Mouse (Mus musculus): ENCODE data around the gene Lipc. TPM values are rescaled to one million over a fixed set of nuclear protein-coding genes. Genes with fewer than 3 reads are reported as not detected.

Lipc gene
- polyA plus RNA-seq, 1 experiment, result 1.2 TPM

DNA sequence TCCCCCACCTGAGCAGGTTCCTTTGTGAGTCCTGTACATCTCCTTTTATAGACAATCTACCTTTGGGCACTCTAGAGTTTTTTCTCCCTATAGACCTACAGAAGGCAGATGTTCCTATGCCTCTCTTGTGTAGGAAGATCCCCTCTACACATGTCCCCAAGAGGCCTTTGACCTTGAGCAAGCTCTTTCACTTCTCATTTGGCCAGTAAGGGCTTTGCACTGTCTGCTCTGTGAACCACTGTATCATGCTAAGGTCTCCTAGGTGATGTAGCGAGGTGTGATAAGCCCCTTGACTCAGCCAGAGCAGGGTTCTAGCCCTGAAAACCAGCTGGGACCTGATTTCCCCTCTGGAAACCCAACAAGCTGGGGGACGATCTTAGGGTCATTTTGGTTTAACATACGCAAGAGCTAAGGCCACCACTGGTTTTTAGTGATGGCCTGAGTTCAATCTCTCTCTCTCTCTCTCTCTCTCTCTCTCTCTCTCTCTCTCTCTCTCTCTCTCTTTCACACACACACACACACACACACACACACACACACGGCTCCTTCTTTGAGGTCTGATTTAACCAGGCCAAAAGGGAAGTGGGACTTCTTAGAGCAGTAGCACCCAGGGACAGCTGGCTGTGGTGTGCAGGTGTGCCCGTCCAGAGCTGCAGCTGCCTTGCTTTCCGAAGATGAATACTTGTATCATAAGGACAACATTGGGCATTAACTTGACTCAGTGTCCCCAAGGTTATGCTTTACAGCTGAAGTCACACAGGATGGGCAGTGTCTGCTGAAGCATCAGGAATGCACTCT lies 118.7 kb downstream of the Lipc start:
- no peak for DNase-seq (ENCODE audit: low read depth, low spot score)
- 63% methylated on average over 6 of the region's 6 CpGs for WGBS

DNA sequence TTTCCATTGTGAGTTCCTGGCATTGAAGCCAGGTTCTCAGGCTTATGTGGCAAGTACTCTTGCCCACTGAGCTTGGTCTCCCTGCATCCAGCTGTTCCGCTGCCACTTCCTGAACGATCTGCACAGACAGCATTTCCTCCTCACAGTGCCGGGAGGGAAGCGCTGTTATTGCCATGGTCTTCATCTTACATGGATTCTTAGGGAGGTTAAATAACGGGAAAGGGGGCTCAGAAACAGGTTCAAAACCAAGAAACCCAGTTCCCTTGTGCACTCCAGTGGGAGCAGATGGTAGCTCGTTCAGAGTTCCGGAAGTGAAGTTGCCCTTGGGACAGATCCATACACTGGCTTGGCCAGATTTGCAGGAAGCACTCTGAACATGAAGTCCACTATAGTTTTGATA lies 119.8 kb downstream of the Lipc start:
- 44% methylated on average over 7 of the region's 7 CpGs for WGBS
- DNase-seq (ENCODE audit: low read depth, low spot score), result no peak

DNA sequence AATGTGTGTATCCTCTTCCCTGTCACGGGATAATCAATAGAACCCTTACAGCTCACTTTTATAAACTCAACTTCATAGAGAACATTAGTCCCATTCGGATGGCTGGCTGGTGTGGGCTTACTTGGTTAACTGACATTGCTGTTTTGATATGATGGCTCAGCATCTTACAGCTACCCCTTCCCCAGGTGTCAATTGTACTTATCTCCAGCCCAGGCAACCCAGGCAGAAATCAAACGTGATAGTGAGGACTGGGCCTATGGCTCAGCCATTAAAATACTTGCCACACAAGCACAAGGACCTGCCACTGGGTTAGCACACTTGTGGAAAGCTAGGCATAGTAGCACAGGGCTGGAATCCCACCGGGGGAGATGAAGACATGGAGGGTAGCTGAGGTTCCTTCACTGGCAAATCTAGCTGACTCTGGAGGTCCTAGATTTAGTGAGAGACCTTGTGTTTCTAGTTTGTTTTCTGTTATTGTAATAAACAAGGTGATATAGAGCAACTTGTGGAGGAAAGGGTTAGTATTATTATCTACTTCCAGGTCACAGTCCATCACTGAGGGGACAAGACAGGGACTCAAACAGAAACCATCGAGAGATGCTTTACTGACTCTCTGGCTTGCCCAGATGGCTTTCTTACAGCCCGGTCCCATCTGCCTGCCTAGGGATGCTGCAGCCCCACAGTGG lies 121.0 kb downstream of the Lipc start:
- 71% methylated on average over 6 of the region's 6 CpGs for whole genome bisulfite sequencing
- DNase-seq (ENCODE audit: low read depth, low spot score), result no peak

DNA sequence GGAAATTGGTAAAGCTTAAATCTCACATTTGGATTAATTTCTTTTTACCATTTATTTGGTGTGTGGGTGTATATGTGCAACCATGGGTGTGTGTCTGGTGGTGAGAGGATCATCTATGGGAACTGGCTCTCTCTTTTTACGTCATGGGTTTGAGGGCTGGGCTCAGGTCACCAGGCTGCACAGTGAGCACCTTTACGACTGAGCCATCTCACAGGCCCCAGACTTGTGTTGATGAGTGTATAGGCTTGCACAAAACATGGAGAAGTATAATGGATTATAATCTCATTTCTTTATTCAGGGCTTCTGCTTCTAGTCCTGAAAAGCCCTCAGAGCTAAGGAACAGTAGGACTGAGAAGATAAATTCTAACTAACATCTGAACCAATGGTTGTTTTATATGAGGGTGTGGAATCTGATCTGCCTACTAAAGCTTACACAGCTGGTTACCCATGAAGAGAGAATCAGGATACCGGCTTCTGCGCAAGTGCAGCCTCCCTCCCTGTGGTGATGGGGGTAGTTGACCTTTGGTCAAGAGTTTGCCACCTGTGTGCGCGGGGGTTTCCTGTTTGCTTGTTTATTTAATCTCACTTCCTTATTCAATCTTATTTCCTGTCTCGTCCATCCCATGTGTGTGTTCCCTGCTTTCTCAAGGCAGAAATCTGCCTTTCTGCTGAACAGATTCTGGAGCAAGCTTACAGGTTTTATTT lies 122.1 kb downstream of the Lipc start:
- DNase-seq (ENCODE audit: low read depth, low spot score), result peak; percentile 83
- WGBS, result 21% methylated on average over 7 of the region's 7 CpGs

DNA sequence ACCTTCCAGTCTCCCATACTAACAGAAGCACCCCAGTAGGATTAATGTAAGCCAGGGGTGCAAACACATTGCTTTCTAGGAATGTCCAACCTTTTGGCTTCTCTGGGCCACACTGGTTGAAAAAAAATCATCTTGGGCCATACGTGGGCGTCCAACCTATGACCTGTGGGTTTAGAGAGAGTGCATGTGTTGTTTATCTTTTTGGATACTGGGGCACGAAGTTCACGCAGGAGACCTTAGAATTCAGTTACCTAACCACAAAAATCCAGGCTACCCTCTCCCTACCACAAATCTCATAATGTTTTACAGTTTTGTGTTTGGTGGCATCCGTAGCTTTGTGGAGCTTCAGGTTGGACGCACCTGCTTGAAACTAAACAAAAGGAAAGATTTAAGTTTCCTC lies 124.1 kb downstream of the Lipc start:
- no peak for DNase-seq (ENCODE audit: low read depth, low spot score)
- 86% methylated on average over 6 of the region's 6 CpGs for WGBS

DNA sequence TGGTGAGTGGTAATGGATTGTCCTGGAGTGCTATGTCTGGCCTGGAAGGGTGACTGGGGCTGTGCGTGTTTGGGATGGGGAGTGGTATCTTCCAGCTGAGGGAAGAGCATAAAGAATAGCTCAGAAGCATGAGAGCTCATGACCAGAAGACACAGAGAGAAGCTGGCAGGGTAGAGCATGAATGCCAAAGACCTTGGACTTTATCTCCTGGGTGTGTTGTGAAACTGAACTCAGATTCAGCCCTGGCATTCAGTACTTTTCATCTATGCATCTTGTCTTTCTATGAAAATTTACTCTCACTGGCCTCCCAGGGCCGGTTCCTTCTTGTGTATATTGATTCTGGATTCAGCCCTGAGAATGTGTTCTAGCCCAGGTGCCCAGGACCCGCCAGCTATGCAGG lies 127.9 kb downstream of the Lipc start:
- no peak for DNase-seq (ENCODE audit: low read depth, low spot score)
- WGBS, result 41% methylated on average over 3 of the region's 3 CpGs

DNA sequence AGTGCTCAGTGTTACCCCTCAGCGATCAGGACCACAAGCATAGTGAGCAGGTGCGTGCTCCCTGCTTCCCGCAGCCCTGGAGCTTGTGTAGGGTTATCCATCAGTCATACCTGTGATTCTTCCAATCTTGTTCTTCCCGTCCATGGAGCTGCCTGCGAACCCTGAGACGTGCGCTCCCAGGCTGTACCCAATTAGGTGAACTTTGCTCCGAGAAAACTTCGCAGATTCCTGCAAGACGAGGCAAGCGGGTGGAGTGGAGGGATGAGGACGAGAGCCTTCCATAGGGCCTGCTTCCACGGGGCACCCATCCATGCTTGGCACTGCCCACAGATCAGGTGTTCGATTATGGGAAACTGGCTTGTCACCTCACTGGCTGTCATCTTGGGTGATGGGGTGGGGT lies 133.3 kb downstream of the Lipc start:
- DNase-seq (ENCODE audit: low read depth, low spot score), result no peak
- 40% methylated on average over 14 of the region's 14 CpGs for WGBS

DNA sequence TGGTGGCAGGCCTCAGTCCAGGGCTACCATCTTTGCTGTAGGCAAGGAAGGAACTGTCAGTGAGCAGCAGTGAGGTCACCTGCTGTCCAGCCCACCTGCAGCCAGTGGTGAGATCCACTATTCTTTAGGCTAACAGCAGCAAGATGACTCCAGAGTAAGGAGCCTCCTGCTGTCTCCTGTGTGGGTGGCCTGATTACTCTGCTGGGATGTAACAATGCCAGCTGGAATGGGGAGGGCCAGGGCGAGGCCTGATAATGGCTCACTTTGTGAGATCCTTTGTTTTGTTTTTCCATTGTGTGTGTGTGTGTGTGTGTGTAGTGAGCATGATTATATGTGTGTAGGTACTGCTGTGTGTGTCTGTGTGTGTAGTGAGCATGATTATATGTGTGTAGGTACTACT lies 134.6 kb downstream of the Lipc start:
- WGBS, result 50% methylated on average over 1 of the region's 1 CpGs
- no peak for DNase-seq (ENCODE audit: low read depth, low spot score)

DNA sequence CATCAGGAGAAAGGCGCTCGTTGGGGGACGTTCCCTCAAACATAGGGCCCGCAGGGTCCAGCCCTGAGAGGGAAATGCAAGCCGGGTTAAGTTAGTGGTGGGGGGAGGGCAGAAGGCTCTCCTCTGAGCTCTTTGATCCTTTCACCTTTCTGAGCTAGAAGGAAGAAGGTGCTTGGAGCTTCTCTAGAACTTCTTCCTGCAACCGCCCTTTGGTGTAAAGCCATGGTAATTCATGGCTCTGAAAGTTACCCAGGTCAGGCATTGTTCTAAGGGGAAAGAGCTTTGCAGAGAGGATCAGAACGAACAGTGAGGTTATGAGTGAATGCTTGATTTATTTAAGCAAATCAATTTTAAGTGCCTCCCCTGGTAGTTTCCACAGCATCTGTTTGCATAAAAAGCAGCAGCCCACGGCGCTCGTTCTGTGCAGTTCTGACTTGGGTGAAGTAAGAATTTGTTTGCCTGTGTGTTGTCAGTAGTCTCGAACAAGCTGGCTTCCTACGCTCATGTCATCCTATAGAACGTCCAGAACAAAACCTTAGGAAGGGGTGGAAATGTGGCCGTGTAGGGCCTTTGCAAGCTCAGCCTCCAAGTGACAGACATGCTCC lies 135.2 kb downstream of the Lipc start:
- 85% methylated on average over 14 of the region's 14 CpGs for WGBS
- no peak for DNase-seq (ENCODE audit: low read depth, low spot score)

DNA sequence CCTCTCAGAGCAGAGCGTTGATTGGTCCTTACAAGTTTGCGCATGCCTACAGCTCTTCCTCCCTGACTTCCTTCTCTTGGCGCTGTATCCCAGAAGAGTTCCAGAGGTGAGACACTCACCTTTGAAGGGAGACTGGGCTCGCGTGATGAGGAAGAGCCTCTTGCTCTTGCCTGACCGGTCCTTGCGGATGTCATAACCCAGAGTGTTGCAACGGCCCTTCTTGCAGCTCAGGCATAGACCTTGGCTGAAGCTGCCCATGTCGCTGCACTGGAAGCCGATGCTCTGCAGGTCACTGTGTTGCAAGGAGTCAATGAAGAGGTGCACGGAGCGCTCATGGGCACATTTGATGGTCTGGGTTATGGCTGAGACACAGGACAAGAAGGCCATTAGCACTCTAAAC lies 139.5 kb downstream of the Lipc start:
- DNase-seq (ENCODE audit: low read depth, low spot score), result no peak
- WGBS, result 94% methylated on average over 12 of the region's 12 CpGs

DNA sequence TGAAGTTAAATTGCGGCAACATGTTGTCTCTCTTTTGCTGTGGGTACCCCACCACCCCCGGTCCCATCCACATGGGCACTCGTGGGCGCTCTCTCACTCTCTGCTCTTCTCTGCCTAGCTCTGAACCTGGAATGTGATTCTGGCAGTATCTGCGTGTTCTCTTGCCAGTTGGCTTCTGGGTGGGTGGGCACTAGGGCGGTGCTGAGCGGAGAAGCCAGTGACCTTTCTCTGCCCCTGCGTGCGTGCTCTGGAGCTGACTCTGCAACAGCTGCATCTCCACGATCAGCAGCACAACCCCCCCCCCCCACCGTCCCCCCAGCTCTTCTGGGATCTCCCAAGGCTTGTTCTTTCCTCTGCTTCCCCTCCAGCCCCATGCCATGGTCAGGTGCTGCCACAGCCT lies 144.3 kb downstream of the Lipc start:
- no peak for DNase-seq (ENCODE audit: low read depth, low spot score)
- 73% methylated on average over 11 of the region's 11 CpGs for WGBS

DNA sequence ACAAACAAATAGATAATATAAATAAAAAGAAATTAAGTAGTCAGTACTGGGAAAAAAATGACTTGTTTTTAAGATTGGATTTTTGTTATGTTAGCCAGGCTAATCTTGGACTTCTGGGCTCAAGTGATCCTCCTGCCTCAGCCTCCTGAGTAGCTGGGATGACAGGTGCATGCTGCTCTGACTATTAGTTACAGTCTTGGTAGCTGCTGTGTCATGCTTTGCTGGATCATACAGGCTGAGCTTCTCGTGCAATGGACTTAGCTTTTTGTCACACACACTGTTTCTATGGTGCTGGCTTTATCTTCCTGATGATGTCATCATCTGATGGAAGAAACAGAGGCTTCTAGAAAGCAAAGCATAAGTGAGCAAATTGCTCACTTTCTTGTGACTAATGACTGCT lies 146.0 kb downstream of the Lipc start:
- WGBS, result 30% methylated on average over 1 of the region's 1 CpGs

DNA sequence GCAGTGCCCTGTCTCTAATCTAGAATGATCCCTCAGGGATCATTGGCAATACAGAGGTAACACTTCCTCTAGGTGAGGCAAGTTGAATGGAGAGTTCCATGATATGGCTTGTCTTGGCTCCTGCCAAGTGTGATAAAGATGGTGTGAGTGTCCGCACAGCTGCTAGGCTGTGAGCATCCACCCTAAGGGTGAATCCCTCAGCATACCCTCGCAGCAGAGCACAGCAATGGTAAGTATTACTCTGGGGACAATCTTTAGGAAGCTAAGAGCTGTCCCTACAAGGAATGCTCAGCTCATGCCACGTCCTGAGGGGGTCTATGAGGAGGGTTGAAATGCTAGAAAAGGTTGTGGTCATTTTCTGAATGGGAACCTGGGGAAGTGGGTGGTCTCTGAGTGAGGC lies 149.2 kb downstream of the Lipc start:
- 78% methylated on average over 3 of the region's 3 CpGs for WGBS
- no peak for DNase-seq (ENCODE audit: low read depth, low spot score)

More for the DNA sequence above, 146.0 kb downstream of the Lipc start:
- no peak for DNase-seq (ENCODE audit: low read depth, low spot score)

DNA sequence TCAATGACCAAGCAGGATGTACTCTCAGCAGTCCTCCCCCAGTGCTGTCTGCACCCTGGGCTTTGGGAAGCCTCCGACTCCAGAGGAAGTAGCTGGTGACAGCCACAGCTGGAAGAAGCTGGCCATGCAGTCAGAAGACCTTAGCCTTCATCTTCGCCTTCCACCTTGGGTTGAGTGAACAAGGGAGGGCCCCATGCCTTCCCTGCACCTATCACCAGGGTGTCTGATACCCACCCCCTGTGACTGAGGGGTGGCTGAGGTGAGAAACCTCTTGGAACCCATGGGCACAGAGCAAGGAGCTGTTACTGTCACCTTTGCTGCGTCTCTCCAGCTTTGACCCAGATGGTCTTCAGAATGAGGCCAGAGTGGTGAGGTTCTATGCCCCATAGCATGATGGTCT lies 150.3 kb downstream of the Lipc start:
- no peak for DNase-seq (ENCODE audit: low read depth, low spot score)
- 84% methylated on average over 3 of the region's 3 CpGs for WGBS

DNA sequence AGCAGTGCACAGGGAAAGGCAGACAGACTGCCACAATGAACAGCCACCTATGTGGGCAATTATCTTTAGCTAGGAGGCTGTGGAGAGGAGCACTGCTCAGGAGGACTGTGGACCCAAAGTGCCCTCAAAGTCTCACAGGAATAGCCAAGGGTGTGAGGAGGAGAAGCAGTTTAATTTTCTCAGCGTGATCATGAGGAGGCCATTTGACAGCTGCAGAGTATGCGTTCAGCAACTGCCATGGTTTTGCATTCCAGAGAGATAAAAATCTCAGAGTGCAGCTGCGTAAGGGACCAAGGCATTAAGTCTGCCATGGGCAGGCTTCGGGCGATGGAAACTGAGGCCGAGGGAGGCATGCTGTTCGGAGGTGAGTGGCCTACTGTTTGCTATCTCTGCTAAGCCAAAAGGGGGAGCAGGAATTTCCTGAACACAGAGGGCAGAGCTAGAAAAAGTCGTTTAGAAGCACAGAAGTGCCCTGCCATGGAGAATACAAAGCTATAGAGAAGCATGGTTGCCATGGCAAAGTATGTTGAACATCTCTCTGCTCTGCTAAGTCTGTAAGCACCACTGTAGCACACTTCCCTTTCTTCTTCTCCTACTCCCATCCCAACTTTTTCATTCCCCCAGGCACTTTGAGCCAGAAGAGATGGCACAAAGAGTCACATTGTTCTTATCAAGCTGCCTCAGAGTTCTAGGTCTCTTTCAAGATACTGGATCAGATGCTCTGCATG lies 151.3 kb downstream of the Lipc start:
- WGBS, result 74% methylated on average over 8 of the region's 8 CpGs
- DNase-seq (ENCODE audit: low read depth, low spot score), result no peak

DNA sequence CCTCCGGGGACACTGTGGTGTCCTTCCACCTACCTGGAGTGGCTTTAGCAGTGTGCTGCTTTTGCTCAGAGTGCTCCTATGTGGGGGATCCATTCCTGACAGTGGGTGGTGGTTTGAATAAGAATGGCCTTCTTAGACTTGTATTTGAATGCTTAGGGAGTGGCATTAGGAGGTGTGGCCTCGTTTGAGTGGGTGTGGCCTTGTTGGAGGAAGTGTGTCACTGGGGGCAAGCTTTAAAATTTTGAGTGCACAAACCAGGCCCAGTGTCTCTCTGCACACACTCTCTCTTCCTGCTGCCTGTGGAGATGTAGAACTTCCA lies 156.6 kb downstream of the Lipc start:
- no peak for DNase-seq (ENCODE audit: low read depth, low spot score)
- 53% methylated on average over 2 of the region's 2 CpGs for WGBS

DNA sequence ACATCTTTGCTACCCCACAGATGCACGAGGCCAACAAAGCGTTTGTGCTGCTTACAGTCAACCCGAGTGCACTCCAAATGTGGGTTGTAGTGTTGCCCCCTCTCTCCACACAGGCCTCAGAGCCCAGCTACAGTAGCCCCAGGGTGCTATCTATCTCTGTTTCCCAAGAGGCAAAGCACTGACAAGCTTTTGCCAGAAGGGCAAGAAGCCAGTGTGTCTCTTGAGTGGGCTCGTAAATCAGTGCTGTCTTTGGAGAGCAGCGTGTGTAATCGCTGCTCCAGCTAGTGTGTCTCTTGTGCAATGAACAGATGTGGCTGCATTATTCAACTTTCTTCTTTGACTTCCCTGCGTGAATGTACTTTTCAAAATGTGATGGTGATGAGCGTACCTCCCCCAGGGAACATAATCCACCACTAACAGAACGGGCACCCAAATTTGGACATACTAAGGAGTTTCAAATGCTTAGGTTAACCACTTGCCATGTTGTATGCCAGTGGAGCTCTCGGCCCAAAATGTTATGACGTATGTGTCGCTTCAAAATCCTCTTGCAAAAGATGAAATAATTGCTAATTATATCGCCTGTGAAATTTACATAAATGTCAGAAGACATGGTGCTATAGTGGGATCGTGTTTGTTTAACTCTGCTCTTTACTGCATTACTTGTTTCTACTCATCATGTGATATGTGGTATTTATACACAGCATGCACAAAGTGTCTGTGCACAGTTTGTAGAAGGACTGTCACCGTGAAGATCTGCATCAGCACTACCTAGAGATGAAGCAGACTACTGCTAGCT lies 157.2 kb downstream of the Lipc start:
- WGBS, result 70% methylated on average over 15 of the region's 15 CpGs
- no peak for DNase-seq (ENCODE audit: low read depth, low spot score)

DNA sequence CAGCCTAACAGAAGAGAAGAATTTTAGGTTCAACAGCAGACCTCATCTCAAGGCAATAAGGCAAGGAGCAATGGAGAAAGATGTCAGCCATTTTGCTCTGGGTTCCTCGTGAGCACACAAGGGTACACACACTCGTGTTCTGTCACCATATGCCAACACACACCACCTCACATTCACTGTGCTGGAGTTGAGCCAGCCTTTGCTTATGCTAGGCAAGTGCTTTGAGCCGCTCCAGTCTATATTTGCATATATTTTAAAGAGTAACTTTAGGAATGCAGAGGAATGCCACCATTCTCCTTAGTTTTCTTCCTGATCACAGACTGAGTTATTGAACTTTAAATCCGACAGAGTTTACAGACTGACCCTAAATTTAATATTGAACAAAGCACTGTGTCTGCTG lies 161.4 kb downstream of the Lipc start:
- DNase-seq (ENCODE audit: low read depth, low spot score), result no peak
- 75% methylated on average over 4 of the region's 4 CpGs for WGBS

DNA sequence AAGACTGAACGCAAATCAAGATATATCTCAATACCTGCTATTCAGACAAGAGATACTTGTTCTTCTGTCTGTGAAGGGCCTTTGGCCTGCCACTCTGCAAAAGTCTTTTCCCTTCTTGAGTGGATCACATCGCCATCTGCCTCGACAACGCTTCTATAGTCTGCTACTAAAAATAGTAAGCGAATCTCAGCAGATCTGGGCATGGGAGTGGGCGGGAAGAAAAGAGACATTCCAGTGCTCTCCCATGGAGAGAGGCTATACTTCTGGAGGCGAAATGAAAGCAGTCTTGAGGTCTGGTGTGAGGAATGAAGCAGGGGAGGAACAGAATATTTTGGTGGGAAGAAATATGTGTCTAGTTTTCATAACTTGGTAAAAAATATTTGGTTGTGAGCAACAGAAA lies 163.3 kb downstream of the Lipc start:
- no peak for DNase-seq (ENCODE audit: low read depth, low spot score)
- WGBS, result 89% methylated on average over 7 of the region's 7 CpGs

Data from large intestine, adult 2 months (tissue).